Mouse (Mus musculus): ENCODE data around the gene Shank2. TPM values are rescaled to one million over a fixed set of nuclear protein-coding genes. Genes with fewer than 3 reads are reported as not detected.

Gene Shank2
- polyA plus RNA-seq, 1 experiment, result 0.70 TPM

DNA sequence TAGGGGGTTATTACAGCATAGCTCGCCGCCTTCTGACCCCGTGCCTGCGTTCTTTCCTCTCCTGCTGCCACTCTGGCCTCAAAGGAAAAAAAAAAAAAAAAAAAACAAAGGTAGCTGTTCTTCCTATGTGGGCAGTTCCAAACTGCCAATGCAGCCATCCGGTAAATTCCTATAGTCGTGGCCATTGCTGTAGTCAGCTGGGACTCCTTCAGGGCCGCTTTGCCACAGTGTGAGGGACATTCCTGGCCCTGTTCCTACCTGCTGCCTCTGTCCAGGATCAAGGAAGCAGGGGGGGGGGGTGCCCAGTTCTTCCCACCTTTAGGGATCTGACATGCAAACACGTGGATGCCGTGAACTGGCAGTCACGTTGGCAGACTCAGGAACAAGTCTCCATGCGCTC, 29.1 kb downstream of the Shank2 start:
- TF ChIP-seq CEBPB (IDR thresholded peaks at IDR 0.05; ENCODE audit: low read depth) (no peak), USF1 (IDR thresholded peaks at IDR 0.05; ENCODE audit: low read depth) (no peak), FOSL1 (IDR thresholded peaks at IDR 0.05; ENCODE audit: insufficient read depth, low read length, poor library complexity, severe bottlenecking) (no peak), CTCF (IDR thresholded peaks at IDR 0.05; ENCODE audit: control insufficient read depth, insufficient read depth, insufficient read length) (no peak), MAX (IDR thresholded peaks at IDR 0.05) (no peak), MYOG (IDR thresholded peaks at IDR 0.05; ENCODE audit: control insufficient read depth, extremely low read depth, insufficient read length) (no peak), MYOD1 (IDR thresholded peaks at IDR 0.05; ENCODE audit: control insufficient read depth, insufficient read length, low read depth) (no peak)
- Histone ChIP-seq H3K4me3 (ENCODE audit: insufficient read depth, poor library complexity, severe bottlenecking) (no peak overlapping the region), H3K79me3 (ENCODE audit: low read depth) (no peaks in the 10 kb centered on the region)

DNA sequence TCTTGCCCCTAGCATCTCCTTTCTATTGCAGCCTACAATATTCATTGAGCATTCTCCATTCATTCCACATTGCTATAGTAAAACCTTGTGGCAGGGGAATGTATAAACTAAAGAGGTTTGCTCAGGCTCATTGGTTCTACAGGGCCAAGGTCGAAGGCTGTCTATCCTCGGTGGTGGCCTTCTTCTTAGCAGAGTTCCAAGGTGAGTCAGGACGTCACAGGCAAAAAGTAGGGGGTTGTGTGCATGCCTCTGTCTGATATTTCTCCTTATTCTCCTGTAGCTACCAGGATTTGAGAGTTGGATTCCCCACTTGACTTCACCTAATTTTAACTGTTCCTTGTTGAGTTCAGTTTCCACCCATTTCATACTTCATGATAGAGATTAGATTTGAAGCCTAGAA, 29.9 kb downstream of the Shank2 start:
- Histone ChIP-seq H3K79me2 (ENCODE audit: control insufficient read depth, insufficient read depth) (no peaks in the 10 kb centered on the region), H3ac (ENCODE audit: control insufficient read depth, insufficient read length, low read depth) (no peak overlapping the region), H3K4me3 (ENCODE audit: insufficient read depth, poor library complexity, severe bottlenecking) (no peak overlapping the region), H3K79me3 (ENCODE audit: low read depth) (no peaks in the 10 kb centered on the region), H3K27me3 (ENCODE audit: control insufficient read depth, insufficient read depth, insufficient read length) (no peaks in the 10 kb centered on the region), H3K36me3 (ENCODE audit: control insufficient read depth, insufficient read depth) (no peaks in the 10 kb centered on the region)
- TF ChIP-seq CEBPB (IDR thresholded peaks at IDR 0.05; ENCODE audit: low read depth) (no peak), FOSL1 (IDR thresholded peaks at IDR 0.05; ENCODE audit: insufficient read depth, low read length, poor library complexity, severe bottlenecking) (no peak), MAX (IDR thresholded peaks at IDR 0.05) (no peak), MYOG (IDR thresholded peaks at IDR 0.05; ENCODE audit: control insufficient read depth, extremely low read depth, insufficient read length) (no peak), CTCF (IDR thresholded peaks at IDR 0.05; ENCODE audit: control insufficient read depth, insufficient read depth, insufficient read length) (no peak), USF1 (IDR thresholded peaks at IDR 0.05; ENCODE audit: low read depth) (no peak), MYOD1 (IDR thresholded peaks at IDR 0.05; ENCODE audit: control insufficient read depth, insufficient read length, low read depth) (no peak)

More for the DNA sequence above, 29.1 kb downstream of the Shank2 start:
- Histone ChIP-seq H3K79me2 (ENCODE audit: control insufficient read depth, insufficient read depth) (no peaks in the 10 kb centered on the region), H3K36me3 (ENCODE audit: control insufficient read depth, insufficient read depth) (no peaks in the 10 kb centered on the region), H3ac (ENCODE audit: control insufficient read depth, insufficient read length, low read depth) (no peak overlapping the region), H3K27me3 (ENCODE audit: control insufficient read depth, insufficient read depth, insufficient read length) (no peaks in the 10 kb centered on the region)

DNA sequence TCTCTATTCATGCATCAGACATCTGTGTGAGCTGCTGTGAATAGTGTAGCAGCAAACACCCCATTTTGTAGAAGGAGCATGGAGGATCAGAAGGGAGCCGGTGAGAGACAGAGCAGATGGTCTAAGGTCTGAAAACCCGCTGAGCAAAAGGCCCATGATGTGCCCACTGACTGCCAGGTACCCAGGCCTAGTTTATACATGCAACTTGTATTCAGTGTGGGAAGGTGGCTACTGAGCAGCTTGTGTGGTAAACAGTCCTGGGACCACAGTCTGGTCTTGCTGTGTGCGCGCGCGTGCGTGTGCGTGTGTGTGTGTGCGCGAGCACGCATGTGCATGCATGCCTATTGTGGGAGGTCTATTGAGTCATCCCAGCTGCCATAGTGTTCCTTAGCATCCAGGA, 35.8 kb downstream of the Shank2 start:
- H3ac ChIP-seq (ENCODE audit: control insufficient read depth, insufficient read length, low read depth), result no peak overlapping the region
- H3K79me3 ChIP-seq (ENCODE audit: low read depth), result no peaks in the 10 kb centered on the region
- no peak overlapping the region for H3K4me3 ChIP-seq (ENCODE audit: insufficient read depth, poor library complexity, severe bottlenecking)
- no peaks in the 10 kb centered on the region for H3K79me2 ChIP-seq (ENCODE audit: control insufficient read depth, insufficient read depth)
- H3K36me3 ChIP-seq (ENCODE audit: control insufficient read depth, insufficient read depth), result no peaks in the 10 kb centered on the region
- no peaks in the 10 kb centered on the region for H3K27me3 ChIP-seq (ENCODE audit: control insufficient read depth, insufficient read depth, insufficient read length)
- TF ChIP-seq USF1 (IDR thresholded peaks at IDR 0.05; ENCODE audit: low read depth) (no peak), MYOD1 (IDR thresholded peaks at IDR 0.05; ENCODE audit: control insufficient read depth, insufficient read length, low read depth) (no peak), MAX (IDR thresholded peaks at IDR 0.05) (no peak), CTCF (IDR thresholded peaks at IDR 0.05; ENCODE audit: control insufficient read depth, insufficient read depth, insufficient read length) (no peak)

DNA sequence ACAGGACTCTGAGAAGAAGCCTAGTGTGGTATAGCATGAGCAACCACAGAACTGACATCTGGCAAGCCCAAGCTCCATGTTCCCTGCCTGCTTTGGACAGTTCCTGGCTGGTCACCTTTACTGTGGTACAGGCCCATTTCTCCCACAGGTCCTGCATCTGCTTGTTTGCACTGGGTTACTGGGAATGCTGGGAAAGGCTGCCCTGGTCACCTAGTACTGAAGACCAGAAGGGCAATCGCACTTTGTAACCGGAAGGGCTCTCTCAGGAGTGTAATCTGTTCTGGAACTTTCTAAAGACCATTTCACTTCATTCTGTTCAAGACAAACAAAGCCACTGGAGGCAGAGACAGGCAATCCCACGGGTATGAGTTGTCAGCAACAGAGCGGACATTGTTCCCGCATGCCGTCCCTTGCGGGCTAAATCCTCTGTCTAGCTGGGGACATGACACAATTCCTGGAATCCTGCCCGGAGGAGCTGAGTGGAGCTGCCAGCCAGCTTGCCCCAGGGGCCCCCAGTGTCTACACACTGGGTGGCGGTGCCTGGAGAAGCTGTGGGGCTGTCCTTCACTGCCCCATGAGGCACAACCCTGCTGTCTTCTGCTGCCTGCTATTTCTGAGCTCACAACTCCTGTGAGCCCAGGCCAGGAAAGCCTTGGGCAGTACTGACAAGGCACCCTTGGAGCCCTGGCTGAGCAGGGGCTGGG, 36.4 kb downstream of the Shank2 start:
- no peaks in the 10 kb centered on the region for H3K27me3 ChIP-seq (ENCODE audit: control insufficient read depth, insufficient read depth, insufficient read length)
- H3K36me3 ChIP-seq (ENCODE audit: control insufficient read depth, insufficient read depth), result no peaks in the 10 kb centered on the region
- H3K79me3 ChIP-seq (ENCODE audit: low read depth), result no peaks in the 10 kb centered on the region
- no peak overlapping the region for H3K4me3 ChIP-seq (ENCODE audit: insufficient read depth, poor library complexity, severe bottlenecking)
- no peaks in the 10 kb centered on the region for H3K79me2 ChIP-seq (ENCODE audit: control insufficient read depth, insufficient read depth)
- TF ChIP-seq MYOD1 (IDR thresholded peaks at IDR 0.05; ENCODE audit: control insufficient read depth, insufficient read length, low read depth) (no peak), MAX (IDR thresholded peaks at IDR 0.05) (no peak)
- H3ac ChIP-seq (ENCODE audit: control insufficient read depth, insufficient read length, low read depth), result peak overlapping the region; percentile 32

DNA sequence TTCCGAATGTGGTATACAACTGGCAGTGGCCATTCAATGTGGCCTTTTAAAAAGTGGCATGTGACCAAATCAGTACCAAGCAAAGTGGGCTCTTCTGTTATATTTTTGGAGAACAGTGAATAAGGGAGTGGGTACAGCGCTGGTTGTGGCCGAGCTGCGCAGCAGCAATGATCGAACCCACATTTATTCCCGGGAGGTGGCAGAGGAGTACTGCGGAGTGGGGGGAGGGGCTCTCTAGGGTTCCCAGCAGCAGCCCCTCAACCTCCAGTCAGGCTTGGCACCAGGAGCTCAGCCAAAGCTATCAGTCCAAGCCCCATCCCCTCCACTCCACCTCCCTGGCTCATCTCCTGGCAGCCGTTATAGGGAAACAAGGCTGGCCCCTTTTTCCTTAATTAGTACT, 37.0 kb downstream of the Shank2 start:
- Histone ChIP-seq H3K36me3 (ENCODE audit: control insufficient read depth, insufficient read depth) (no peaks in the 10 kb centered on the region), H3K27me3 (ENCODE audit: control insufficient read depth, insufficient read depth, insufficient read length) (no peaks in the 10 kb centered on the region), H3K79me3 (ENCODE audit: low read depth) (no peaks in the 10 kb centered on the region), H3ac (ENCODE audit: control insufficient read depth, insufficient read length, low read depth) (no peak overlapping the region), H3K4me3 (ENCODE audit: insufficient read depth, poor library complexity, severe bottlenecking) (no peak overlapping the region), H3K79me2 (ENCODE audit: control insufficient read depth, insufficient read depth) (no peaks in the 10 kb centered on the region)
- no peak for TF ChIP-seq FOSL1 (IDR thresholded peaks at IDR 0.05; ENCODE audit: insufficient read depth, low read length, poor library complexity, severe bottlenecking)
- TF ChIP-seq MYOD1 (IDR thresholded peaks at IDR 0.05; ENCODE audit: control insufficient read depth, insufficient read length, low read depth), result no peak
- no peak for TF ChIP-seq CEBPB (IDR thresholded peaks at IDR 0.05; ENCODE audit: low read depth)
- no peak for TF ChIP-seq USF1 (IDR thresholded peaks at IDR 0.05; ENCODE audit: low read depth)
- TF ChIP-seq CTCF (IDR thresholded peaks at IDR 0.05; ENCODE audit: control insufficient read depth, insufficient read depth, insufficient read length), result no peak
- no peak for TF ChIP-seq MYOG (IDR thresholded peaks at IDR 0.05; ENCODE audit: control insufficient read depth, extremely low read depth, insufficient read length)
- TF ChIP-seq MAX (IDR thresholded peaks at IDR 0.05), result no peak

DNA sequence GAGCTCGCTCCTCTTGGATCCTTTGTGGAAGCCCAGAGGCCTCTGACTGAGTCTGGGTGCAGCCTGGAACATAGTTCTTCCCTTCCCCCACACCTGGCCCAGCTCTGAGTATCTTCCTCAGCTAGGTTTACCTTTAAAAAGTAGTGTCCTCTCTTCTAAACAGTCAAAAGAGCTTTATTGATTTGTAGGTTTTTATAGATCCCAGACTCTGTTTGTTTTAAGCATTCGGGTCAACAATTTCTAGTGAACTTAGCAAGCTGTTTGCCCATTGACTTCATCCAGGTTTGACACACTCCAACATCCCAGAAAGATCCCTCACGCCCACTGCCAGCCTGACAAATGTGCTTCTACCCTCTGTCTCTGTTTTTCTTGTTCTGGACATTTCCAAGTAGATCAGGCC, 38.6 kb downstream of the Shank2 start:
- Histone ChIP-seq H3ac (ENCODE audit: control insufficient read depth, insufficient read length, low read depth) (no peak overlapping the region), H3K27me3 (ENCODE audit: control insufficient read depth, insufficient read depth, insufficient read length) (no peaks in the 10 kb centered on the region), H3K4me3 (ENCODE audit: insufficient read depth, poor library complexity, severe bottlenecking) (no peak overlapping the region), H3K36me3 (ENCODE audit: control insufficient read depth, insufficient read depth) (no peaks in the 10 kb centered on the region), H3K79me3 (ENCODE audit: low read depth) (no peaks in the 10 kb centered on the region), H3K79me2 (ENCODE audit: control insufficient read depth, insufficient read depth) (no peaks in the 10 kb centered on the region)
- TF ChIP-seq MYOD1 (IDR thresholded peaks at IDR 0.05; ENCODE audit: control insufficient read depth, insufficient read length, low read depth) (no peak), CTCF (IDR thresholded peaks at IDR 0.05; ENCODE audit: control insufficient read depth, insufficient read depth, insufficient read length) (no peak), USF1 (IDR thresholded peaks at IDR 0.05; ENCODE audit: low read depth) (no peak), MAX (IDR thresholded peaks at IDR 0.05) (no peak), FOSL1 (IDR thresholded peaks at IDR 0.05; ENCODE audit: insufficient read depth, low read length, poor library complexity, severe bottlenecking) (no peak), CEBPB (IDR thresholded peaks at IDR 0.05; ENCODE audit: low read depth) (no peak), MYOG (IDR thresholded peaks at IDR 0.05; ENCODE audit: control insufficient read depth, extremely low read depth, insufficient read length) (no peak)
